Mouse (Mus musculus) liver, adult (tissue): ENCODE measurements around the gene Apoa5.
"Not testable (repeated sequence)": the region's sequence is repeated elsewhere in the genome, so short reads cannot be mapped to it uniquely, and the experiment has no call there.

Source experiments
- GATA4 ChIP-seq: IDR thresholded peaks from 2 replicates; pipeline ENCODE4 v1.6.1; 2014; ENCODE audit warnings: mild to moderate bottlenecking, low read length; ENCODE audit not compliant: insufficient replicate concordance

The Apoa5 gene

DNA sequence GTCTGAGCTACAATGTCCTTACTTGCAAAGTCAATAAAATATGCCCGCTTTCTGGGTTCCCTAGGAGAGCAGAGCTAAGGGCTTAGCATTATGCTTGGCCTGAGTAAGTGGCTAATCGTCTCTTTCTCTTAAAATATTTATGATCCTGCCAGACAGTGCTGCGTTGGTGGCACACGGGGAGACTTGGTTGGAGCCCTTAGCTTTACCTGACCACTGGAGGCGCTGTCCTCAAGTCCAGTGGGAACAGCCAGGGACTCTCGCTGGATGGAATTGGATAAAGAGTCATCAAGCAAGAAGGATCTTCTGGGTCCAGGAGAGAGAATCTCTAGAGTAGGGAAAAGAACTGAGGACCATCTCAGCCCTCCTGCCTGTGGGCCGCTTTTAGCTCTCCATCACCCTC, 40.7 kb downstream of the Apoa5 start:
- no peak for TF ChIP-seq GATA4

DNA sequence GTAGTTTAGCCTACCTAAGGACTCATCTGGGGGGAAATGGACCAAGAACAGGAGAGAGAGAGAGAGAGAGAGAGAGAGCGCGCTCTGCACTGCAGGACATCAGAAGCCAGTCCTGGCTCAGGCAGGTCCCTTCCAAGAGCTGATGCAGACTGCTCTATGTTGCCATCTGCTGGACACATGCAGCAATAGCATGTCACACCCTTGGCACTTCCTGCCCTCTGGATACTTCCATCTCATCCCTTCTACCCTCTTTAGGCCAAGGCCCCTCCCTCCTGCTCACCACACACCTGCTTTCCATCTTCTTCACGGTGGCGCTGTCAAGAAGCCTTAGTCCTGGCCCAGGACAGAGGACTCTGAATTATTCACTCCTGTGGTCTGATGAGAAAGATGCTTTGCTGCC, 46.1 kb downstream of the Apoa5 start:
- no peak for TF ChIP-seq GATA4

DNA sequence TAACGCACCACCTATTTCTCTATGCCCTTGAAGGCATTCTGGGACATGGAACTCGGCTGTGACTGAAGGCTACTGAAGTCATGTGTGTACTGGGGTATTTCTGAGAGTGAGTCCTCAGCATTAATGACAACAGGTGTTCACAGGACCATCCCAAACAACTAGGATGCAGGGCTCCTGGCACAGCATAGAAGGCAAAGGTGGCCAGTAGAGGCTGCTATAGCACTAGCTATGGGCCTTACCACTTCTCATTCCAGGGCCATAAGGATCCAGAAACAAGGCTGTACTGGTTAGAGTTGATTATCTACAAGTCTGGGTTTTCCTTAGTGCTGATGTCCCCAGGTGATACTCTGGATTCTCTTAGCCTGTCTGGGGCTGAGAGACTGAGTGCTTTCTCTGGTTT, 46.5 kb downstream of the Apoa5 start:
- TF ChIP-seq GATA4: no peak

DNA sequence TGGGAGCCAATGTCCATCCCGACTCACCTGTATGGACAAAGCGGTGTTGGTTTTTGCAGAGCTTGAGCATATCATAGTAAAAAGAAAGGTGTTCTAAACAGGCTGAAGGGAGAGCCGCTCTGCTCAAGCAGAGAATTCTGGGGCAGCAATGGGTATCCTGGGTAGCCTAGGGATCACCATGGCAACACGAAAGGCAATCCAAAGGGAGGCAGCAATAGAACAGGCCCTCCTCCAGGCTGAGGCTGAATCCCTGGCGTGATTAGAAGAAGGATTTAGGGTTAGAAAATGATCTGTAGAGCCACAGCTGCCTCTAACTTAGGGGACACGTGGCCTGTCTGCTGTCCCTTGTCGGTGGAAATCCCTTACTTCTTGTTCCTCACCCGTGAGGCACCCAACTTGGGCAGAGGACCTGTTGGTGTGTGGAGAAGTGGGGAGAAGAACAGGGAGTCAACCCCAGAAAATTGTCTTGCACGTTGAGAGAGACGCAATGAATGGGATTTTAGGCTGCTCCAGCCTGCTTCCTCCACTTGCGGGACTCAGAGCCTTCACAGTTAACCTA, 47.5 kb downstream of the Apoa5 start:
- TF ChIP-seq GATA4: no peak

DNA sequence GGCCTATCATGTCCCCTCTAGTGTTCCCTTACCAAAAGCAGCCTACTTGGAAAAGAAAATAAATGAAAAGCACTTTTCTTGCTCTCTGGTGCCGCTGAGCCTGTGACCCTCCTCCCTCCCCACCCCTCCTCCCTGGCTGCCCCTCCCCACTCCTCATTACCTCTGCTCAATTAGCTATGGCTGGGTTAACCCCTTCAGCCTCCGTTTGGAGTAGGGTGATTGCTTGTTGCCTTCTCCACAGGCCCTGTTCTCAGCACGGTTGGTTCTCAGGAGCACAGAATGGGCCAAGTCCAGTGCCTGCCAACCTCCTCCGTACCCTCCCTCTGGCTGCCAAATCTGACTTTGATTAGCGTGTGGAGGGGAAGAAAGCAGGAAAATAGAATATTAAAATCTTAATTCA, 48.0 kb downstream of the Apoa5 start:
- TF ChIP-seq GATA4: no peak

DNA sequence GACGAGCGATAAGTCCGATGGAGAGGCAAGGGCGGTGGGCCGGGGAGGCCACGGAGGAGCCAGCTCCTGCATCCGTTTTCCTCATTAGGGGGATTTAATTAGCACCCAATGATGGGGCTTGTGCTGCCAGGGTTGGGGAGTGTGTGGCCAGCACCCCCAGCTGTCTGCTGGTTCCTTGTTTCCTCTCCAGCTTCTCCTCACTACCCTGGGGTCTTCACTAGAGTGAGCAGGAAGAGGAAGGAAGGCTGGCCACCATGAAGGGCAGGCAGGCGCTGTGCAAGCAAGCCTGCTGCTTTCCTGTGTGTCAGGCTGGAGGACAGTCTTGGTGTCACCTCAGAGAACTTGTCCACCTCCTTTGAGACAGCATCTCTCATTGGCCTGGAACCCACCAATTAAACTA, 48.5 kb downstream of the Apoa5 start:
- TF ChIP-seq GATA4: no peak

DNA sequence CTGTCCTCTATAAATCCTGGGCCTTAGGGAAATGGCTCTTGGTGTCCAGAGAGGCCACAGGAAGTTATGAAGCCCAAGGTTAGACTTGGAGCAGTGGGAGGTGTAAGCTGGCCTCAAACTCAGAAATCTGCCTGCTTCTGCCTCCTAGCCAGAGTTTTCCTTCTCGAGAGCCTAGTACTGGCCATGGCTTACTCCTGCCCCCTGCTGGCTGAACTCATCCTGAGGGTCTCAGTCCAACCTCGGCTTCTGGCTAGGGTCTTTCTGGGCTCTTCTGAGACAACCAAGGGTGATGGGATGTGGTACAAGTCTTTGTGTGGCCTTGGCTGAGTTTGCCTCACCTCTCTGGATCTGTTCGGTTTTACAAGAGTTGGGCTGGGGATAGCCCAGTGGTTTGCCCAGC, 49.5 kb downstream of the Apoa5 start:
- no peak for TF ChIP-seq GATA4

DNA sequence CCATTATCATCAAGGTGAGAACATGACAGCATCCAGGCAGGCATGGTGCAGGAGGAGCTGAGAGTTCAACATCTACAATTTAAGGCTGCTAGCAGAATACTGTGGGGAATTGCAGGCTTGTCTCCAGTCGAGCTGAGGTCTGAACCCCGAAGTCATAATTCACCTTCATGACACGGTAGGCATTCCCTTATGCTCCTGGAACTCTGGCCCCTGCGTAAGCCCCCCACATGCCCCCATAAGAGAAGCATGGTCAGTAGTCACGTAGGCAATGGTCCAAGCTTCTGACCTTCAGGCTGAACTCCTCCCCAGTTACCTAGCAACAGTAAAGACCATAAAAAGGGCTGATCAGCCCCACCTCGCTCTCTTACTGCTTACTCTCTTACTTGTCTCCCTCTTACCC, 51.5 kb downstream of the Apoa5 start, which contains the start of gene 4931429L15Rik:
Gene 4931429L15Rik (minus strand): TSS at position 101 of the 400 bp plus-strand sequence.
- TF ChIP-seq GATA4: not testable (repeated sequence)

DNA sequence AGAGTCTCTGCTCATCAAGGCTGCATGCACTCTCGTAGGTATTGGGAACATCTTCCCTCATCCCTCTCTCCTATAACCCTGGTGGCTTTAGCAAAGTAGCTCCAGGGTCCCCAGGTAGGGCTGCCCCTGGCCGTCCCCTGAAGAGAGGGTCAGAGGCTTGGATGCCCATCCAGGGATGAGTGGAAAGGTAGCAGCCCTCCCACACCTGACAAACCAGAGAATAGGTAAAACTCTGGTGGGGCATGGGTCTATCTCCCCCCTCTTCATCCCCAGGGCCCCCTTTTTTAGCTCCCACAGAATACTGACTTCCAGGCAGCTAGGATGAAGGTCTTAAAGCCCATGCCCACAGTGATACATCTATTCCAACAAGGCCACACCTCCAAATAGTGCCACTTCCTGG, 52.0 kb downstream of the Apoa5 start:
- no peak for TF ChIP-seq GATA4
